Mouse (Mus musculus): Measurements from ENCODE around the gene Ncdn.
A peak's percentile ranks its signal among the peaks of the same experiment; 100 is the strongest.

The Ncdn gene

DNA sequence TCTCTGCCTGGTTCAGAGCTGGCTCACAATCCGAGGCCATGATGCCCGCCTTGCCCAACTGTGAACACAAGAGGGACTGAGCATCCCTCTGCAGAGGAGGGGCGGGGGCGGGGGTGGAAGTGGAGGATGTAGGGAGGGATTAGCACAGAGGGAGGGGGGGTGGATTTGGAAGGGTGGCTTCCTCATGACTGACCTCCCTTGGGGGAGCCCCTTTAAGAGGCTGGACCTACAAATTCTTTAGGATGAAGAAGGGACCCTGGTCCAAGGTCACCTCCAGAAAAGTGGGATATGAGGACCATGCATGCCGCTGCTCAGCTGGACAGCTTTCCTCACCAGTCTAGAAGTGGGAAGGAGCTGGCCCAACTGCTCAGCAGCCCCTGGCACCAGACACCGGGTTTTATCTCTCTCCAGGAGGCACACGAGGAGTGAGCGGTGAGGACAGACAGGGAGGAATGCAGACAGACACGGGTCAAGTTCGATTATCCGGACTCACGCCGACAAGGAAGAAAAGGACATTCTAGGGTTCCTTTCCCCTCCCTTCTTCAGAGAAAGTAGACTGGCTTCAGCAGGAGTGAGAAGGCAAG, 1.1 kb downstream of the Ncdn start:
- no peak for DNase-seq (ENCODE audit: low spot score)

DNA sequence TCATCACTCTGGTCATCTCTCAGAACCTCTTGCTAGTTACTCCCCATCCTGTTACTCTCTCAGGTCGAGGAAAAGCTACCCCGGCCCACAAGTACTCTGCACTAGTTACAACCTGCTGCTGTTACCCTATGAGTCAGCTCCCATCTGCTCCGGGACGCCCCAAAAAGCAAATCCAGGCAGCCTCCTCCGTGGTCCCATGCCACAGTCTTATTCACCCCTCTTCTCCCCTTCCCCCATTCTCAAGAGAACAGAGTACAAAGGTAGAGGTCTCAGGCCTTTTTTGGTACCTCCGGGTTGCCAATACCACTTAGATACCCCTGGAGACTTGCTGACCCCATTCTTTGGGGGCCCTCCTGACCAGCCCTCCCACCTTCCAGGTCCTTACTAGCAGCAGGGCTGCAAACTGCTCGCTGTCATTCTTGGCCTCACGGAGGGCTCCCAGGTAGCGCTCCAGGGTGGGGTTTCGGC, 1.6 kb downstream of the Ncdn start:
- no peak for DNase-seq (ENCODE audit: low spot score)

DNA sequence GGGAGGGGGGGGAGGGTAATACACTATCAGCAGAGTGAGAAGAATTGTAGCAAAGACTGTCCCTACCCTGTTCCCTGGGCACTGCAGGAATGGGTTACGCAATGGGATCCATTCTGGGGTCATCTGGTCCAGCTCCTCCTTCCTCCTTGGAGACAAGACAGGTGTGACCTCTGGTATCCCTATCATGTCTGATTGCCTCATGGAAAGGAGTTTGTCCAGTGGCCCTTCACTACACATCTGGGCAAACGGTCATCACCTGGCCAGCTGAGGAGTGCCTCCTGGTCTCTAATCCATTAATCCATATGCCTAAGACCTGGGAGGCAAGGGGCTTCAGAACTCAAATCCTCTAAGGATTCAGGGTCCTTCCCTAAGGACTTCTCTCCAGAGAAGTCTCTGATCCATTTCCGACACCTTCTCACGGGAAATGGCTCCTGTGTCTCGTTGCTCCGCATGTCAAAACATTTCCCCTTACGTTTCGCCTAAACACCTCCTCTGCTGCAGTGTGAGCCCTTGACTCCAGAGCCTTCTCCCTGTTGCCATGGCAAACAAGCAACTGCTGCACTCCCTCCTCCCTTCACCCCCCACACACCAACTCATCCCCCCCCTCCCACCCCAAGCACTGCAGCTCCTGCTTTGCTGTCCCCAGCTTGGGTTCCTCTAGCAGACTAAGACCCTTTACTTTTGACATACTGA, 2.2 kb downstream of the Ncdn start:
- no peak for DNase-seq (ENCODE audit: low spot score)

DNA sequence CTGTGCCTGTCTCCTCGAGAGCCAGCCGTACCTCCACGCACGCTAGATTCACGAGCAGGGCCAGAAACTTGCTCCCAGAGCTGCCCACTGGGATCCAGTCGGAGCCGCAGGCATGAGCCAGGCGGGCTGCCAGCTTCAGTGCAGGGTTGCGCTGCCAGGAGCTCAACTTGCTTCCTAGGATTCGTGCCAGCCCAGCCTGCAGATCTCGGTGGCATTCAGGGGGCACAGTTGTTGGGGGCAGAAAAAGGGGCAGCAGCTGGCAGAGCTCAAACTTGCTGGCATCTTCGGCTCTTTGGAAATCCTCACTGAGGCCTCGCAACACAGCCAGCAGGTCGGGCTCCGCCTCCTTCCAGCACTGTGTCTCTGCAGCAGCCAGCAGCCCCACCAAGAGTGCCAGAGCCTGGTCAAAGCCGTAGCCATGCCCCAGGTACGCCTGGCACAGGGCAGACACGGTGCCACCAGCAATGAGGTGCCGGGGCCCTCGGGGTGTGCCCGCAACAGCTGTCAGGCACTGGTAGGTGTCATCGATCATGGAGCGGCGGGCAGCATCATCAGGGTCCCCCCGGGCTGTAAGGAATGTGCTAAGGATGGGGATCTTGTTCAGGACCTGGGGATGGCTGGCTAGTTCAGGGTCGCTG, 3.1 kb downstream of the Ncdn start:
- no peak for DNase-seq (ENCODE audit: low spot score)

DNA sequence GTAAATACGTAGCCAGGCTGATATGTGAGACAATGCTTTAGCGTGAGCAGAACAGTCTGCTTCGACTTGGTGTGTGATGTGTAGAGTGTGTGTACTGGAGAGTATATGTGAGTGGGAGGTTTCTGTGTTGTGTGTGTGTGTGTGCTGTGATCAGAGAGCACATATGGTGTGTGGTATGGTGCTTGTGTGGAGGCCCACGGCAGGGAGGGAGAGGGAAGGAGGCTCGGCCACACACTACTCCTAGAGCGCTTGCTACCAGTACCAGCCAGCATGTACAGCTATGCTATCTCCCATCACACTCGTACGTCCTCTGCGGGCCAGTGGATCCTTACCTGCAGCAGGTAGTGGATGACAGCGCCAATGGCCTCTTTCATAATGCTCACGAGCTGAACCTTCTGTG, 3.7 kb downstream of the Ncdn start:
- no peak for DNase-seq (ENCODE audit: low spot score)

DNA sequence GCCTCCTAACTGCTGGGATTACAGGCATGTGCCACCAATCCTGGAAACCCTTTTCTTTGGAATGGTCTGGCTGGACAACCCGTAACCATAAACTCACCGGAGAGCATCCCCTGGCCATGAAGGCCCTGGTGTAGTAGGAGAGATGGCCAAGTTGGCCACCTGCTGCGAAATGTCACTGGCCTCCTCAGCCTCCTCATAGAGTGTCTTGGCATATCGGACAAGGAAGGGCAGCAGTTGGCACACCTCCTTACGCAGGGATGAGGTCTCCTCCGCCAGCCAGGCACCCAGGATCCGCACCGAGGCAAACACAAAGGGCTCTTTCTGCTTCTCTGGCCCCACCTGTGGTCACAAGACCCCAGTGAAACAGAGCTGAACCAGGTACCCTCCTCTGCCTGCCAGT, 4.9 kb downstream of the Ncdn start:
- no peak for DNase-seq (ENCODE audit: low spot score)

DNA sequence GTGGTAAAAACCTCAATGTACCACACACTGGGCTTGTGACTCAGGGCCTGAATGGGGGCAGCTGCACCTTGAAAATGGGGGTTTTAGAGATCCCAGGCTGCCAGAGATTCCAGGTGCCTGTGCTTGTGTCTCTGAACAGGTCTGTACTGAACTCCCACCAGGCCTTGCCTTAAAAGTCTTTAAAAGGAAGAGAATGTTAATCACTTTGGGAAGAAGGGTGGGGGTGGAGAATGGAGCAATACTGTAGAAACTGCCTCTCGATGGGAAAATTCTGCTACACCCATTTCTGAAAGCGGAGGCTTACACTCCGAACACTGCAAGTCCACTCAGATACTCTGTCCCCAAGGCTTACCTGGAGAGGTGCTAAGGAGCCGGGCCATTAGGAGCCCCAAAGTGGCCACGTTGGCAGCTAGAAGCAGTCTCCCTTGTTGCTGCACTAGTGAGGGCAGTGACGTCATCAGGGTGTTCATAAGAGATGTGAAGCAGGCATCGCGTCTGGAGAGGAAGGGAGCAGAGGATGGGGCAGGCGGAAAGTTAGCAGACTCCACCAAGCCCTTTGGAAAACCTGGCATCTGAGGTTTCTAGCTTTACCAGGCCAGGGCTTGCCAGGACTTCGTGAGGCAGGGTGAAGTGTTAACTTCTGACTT, 6.9 kb downstream of the Ncdn start:
- no peak for DNase-seq (ENCODE audit: low spot score)

DNA sequence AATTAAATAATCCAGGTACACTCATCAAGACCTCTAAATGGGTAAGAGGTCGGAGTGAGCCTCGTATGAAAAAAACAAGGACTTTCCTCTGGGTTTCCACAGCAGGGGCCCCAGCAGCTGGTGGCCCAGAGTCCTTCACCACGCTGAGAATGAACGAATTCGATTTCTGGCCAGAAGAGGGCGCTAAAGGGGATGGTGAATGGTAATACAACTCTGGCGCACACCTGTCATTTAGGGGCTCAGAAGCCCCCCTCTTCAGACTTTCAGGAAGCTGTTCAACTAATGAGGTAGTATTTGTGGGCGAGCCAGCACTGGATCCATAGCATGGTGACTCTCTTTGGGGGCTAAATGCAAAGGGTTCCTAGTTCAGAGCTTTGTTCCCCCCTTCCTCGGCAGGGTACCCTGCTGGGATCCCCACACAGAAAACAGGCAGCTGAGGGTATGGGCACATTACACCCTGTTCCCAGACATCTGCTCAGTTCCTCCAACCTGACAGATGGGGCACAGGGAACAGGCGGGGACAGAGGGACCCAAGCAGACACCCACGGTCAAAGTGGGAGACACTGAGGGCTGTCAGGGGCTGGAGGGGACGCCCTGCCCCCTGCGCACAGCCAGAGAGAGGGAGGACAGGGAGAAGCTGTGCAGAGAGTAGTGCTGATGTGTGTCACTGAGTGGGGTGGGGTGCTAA, 7.6 kb downstream of the Ncdn start:
- peak; percentile 51 for DNase-seq (ENCODE audit: low spot score)

DNA sequence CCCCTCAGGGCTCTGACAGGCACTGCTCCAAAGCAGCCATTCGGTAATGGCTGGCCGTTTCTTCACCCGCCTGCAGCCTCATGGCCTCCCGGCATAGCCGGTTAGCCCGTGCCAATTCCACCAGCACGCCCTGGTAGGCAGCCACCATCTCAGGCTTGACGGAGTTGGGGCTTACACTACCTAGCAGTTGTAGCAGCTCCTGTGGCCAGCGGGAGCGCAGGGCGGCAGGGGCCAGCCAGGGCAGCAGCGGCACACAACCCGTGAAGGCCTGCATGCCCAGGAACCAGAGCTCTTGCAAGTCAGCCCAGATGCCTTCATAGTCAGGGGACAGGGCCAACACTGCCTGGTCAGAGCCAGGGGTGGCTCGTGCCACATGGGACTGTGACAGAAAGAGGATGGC, 8.4 kb downstream of the Ncdn start:
- no peak for DNase-seq (ENCODE audit: low spot score)

DNA sequence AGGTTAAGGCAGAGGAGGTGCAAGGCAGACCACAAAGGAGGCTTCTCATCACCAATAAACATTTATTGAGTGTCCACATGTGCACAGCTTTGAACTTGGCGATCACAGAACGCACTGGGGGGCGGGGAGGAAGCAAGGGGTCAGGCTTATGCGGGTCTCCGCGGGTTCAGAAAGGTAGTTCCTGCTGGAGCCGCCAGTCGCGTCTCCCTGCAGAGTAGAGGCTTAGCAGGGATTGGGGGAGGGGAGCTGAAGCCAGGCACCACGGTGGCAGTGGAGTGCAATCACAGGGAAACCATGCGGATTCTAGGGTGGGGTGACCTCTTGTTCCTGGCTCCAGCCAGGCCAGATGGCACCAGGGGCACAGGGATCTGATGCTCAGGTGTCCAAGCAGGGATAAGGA, 9.5 kb downstream of the Ncdn start:
- no peak for DNase-seq (ENCODE audit: low spot score)

DNA sequence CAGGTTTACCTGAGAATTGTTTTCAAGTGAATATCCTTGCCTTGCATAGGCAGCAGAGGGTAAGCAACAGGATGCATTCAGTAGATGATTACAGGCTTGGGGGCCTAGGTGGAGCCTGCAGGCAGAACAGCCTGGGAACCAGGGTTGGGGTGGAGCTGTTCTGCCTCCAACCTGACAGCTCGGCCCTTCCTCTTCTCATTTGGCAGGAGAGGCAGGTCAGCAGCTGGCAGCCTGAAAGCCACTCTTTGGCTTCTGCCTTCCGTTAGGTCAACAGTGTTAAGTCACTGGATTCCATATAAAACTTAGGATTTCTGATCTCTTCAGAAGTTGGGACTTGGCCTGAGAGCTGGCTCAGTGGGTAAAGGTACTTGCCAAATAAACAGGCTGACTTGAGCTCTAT, 10.3 kb downstream of the Ncdn start:
- DNase-seq (ENCODE audit: low spot score) = no peak

DNA sequence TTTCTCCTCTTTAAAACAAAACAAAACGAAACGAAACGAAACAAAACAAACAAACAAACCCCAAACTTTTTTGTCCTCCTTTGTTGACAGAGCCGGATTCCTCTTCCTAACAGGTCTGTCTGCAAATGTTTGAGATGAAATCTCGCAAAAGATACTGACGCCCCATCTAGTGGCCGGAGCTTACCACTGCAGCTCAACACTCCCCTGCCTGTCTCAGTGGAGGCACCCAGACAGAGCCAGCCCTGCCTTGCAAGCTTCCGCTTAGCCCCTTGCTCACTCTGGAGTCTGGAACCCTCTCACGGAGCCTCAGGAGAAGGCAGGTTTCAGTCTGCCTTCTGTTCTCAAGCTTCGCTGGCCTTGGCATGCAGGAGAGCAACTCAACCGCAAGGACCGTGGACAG, 11.8 kb downstream of the Ncdn start:
- peak; percentile 73 for DNase-seq (ENCODE audit: low spot score)

DNA sequence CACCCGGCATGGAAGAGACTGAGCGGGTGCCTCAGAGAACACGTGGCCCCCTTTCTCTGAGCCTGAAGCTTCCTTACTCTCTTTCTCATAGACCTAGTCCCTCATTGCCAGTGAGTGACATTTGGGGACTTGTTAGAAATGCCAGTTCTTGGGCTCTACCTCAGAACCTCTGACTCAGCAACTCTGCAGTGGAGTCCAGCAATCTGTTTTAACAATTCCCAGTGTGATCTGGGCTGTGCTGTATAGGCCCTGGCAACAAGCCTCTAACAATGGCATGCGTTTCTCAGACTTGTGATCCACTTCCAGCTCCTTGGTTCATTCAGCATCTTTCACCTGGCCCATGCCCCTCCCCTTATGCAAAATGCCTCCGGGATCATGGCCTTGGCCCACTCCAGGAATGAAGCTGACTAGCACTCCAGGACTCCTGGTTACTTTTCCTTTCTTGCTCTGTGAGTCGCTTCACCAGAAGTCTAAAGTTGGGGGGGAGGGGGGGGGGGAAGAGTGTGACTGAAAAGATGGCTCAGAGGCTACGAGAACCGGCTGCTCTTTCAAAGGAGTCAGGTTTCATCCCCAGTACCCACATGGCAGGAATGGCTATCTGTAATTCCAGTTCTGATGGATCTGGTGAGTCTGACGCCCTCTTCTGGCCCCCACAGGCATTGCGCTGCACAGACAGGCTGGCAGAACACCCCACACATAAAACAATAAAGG, 13.1 kb downstream of the Ncdn start:
- no peak for DNase-seq (ENCODE audit: low spot score)

DNA sequence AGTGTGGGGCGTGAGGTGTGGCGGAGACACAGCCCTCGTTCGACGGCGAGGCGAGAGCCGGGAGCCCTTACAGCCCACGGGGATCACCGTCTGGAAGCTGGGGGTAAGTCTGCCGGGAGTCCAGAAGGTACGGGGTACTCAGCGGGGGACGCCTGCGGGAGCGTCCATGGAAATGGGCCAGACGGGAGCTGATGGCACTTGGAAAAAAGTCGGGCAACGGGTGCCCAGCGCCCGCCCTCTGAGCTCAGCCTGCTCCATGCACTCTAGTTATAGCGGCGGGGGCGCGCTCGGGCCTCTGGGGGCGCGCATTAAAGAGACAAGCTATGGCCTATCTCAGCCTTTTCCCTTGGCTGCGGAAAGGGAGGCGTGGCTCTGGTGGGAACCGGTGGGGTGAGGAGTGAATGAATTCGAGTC, 17.2 kb downstream of the Ncdn start, which contains the start of gene Tfap2e:
Tfap2e (minus strand) TSS at position 240 of the 414 bp plus-strand sequence.
- DNase-seq (ENCODE audit: low spot score) = no peak

DNA sequence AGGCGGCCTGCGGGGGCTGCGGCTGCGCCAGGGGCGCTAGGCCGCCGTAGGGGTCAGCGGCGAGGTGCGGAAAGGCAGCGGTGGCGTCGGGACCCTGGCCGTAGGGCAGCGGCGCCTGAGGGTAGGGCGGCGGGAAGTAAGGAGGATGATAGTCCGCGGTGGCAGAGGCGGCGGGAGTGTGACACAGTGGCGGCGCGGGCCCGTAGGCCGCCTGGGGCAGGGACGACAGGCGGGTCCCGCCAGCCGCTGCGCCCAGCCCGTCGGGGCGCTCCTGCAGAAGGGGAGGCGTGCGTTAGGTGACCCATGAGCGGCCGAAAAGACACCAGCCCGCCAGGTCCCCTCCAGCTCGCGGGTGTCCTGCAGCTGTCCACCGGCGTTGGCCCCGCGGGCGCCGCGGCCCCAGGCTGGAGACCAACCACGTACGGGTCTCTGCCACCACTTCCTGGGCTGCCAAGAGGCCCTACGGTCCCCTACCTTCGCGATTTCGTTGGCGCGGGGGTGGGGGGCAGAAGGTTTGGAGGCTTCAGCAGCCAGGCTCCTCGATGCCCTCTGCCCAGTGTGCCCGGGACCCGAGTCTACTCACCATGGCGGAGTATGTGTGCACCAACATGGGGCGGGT, 17.7 kb downstream of the Ncdn start:
- DNase-seq (ENCODE audit: low spot score) = no peak

DNA sequence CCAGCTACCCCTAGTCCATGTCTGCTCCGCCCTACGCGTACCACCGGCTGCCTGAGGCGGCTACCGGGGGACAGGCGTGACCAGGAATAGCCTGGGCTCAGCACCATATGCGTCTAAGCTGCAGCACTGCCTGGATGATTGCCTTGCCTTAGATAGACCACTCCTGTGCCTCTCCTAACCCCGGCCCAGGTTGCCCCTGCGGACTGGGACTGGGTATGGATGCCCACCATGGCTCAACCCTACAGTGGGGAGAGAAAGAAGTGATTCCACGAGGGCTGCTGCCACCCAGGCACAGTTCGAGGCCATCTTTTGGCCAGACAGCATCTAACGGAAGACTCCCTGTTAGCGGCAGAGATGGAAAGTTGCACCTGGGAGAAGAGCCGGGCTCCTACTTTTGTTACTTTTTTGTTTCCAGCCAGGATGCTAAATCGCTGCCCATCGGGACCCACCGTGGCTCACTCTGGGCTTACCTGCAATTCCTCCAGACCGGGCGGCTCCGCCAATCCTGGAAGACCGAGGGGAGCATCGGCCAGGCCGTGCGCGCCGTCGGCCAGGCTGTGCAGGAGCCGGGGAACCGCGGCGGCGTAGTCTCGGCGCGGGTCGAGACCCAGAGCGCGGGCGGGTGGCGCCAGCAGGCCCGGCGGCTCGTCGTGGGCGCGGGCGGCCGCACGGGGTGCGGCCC, 18.4 kb downstream of the Ncdn start:
- no peak for DNase-seq (ENCODE audit: low spot score)

DNA sequence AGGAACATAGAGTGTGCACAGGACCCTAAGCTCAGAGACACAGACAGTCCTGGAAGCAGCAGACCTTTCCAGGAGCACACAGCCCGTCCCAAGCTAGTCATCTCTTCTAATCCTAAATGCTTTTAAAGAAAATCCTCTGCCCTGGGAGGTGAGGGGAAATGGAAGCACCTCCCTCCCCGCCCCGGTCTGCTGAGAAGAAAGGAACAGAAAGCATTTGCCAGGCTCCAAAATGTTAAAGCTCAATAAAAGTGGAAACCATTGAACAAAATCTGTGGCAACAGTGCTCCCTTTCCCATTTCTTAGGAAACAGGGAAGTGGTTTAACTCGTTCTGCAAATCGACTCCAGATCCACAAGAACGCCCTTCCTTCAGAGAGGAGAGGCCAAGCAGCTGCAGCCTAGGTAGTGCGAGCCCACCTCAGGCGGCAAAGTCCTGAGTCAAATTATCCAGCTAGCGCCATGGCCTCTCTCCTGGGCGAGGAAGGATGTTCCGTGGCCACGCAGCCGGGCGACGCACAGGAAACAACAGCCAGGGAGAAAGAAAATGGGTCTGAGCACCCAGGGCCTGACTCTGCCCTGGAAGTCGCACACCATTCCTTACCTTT, 19.1 kb downstream of the Ncdn start:
- no peak for DNase-seq (ENCODE audit: low spot score)

DNA sequence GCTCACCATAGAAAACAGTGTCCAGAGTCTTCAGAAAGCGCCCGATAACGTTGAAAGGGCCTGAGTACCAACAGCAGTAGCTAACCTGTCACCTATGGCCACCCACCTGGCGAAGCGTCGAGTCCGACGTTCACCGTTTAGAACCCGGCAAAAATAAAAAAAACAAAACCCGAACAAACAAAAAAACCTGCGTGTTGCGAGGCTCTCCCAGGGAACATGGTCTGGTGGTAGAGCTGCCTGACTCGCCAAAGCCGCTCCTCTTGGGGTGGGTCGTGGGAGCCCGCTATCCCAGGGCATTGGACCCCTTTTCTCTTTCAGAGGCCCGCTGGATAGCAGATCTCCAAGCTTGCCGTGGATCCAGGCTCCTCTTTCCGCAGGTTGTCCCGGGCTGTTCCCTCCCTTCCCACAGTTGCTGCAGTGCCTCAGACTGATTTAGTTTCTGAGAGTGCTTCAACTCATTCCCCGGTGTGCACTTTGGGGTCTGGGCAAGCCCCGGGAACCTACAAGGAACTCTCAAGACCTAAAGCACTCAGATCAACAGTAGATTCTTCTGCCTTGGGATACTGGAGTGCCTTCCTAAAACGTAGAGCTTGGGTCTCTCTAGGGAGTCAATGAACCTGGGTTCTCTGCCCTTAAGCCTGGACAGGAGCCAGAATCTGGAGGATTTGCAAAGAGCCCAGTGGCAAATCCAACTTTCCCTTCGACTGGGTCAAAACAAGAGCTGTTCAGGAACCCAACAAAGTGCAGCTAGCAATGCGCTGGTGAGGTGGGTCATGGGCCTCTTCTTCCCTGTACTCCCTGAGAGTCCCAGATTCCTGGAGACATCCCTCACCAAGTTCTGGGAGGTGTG, 20.5 kb downstream of the Ncdn start:
- no peak for DNase-seq (ENCODE audit: low spot score)

DNA sequence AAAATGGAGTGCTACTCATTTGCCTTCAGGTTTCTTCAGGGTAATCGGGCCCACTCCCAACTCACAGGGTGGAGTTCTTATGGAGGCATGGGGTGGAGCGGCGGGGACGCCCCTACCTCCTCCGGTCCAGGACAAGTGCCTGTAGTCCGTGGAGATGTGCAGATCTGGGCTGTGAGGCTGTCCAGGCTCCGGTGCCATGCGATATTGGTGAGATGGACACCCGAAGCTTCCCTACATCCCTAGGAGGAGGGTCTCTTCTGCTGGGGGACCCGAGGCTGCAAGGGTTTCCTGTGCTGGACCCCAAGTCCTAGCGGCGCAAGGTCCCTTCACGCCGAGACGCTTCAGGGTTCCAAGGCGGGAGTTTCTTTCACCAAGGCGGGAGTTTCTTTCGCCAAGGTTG, 21.1 kb downstream of the Ncdn start:
- no peak for DNase-seq (ENCODE audit: low spot score)
